Mouse (Mus musculus) megakaryocyte, embryonic 14.5 days (primary cell): Measurements from ENCODE around the gene Snrpf. TPM values are rescaled to one million over a fixed set of nuclear protein-coding genes. Genes with fewer than 3 reads are reported as not detected.

Experiments used
- H3K27me3 ChIP-seq: replicated peaks from 2 replicates; pipeline ENCODE3; 2012; ENCODE audit warnings: inconsistent platforms
- H3K36me3 ChIP-seq: replicated peaks from 2 replicates; pipeline ENCODE3; 2012; ENCODE audit warnings: low read length, inconsistent platforms, mixed read lengths
- H3K4me1 ChIP-seq: 2 replicates; pipeline ENCODE4 v1.6.1; 2012; ENCODE audit warnings: inconsistent platforms
- H3K4me3 ChIP-seq: replicated peaks from 2 replicates; pipeline ENCODE3; 2012; ENCODE audit warnings: moderate library complexity, mild to moderate bottlenecking, inconsistent platforms
- H3K9me3 ChIP-seq: 2 replicates; pipeline ENCODE4 v1.6.1; 2012; ENCODE audit warnings: inconsistent platforms
- FLI1 ChIP-seq: IDR thresholded peaks from 2 replicates; pipeline ENCODE4 v1.6.1; 2012; ENCODE audit warnings: low read length, inconsistent platforms, mixed read lengths
- GATA1 ChIP-seq: IDR thresholded peaks from 3 replicates; pipeline ENCODE4 v1.6.1; 2012; ENCODE audit warnings: mixed read lengths, low read length, inconsistent platforms, borderline replicate concordance
- polyA plus RNA-seq: library from polyadenylated mRNA; stranded (reverse); fragments of >175 nt; gene quantifications from 2 replicates; pipeline ENCODE4 v1.2.3, GENCODE M21; 2012; ENCODE audit warnings: low replicate concordance; ENCODE audit not compliant: insufficient read depth

Snrpf gene
- 12.8 and 75.4 TPM in 2 replicates for polyA plus RNA-seq

- no peaks in the 10 kb centered on the region for H3K27me3 ChIP-seq
- no peaks in the 10 kb centered on the region for H3K9me3 ChIP-seq
- no peak for TF ChIP-seq FLI1
- TF ChIP-seq GATA1: no peak
- H3K4me1 ChIP-seq: peaks cover 23% of the 10 kb centered on the region
- H3K36me3 ChIP-seq: peaks cover 33% of the 10 kb centered on the region
- peak within 1 kb of the TSS; percentile 94 for H3K4me3 ChIP-seq
Observed at GRCm38 (mm10) chr10:93589281-93589848, at the start of gene Snrpf. TSS of gene Snrpf (minus strand) at chr10:93589706.

- TF ChIP-seq GATA1 (no peak), FLI1 (no peak)
- Histone ChIP-seq H3K4me1 (peaks cover 9% of the 10 kb centered on the region), H3K36me3 (no peaks in the 10 kb centered on the region), H3K4me3 (no peak overlapping the region), H3K27me3 (peaks cover 52% of the 10 kb centered on the region), H3K9me3 (peaks cover under 1% of the 10 kb centered on the region; the same call in 1 of the 2 replicates)
Observed at GRCm38 (mm10) chr10:93635941-93636340, 46.4 kb upstream of the Snrpf start.

GRCm38 (mm10) chr10:93633971-93634370 lies 44.5 kb upstream of the Snrpf start:
- no peak for TF ChIP-seq FLI1
- TF ChIP-seq GATA1: no peak
- no peaks in the 10 kb centered on the region for H3K4me1 ChIP-seq
- peaks cover 9% of the 10 kb centered on the region for H3K9me3 ChIP-seq

GRCm38 (mm10) chr10:93633563-93633962 lies 44.1 kb upstream of the Snrpf start:
- TF ChIP-seq GATA1 (no peak), FLI1 (no peak)

More at GRCm38 (mm10) chr10:93633971-93634370, 44.5 kb upstream of the Snrpf start:
- no peak overlapping the region for H3K4me3 ChIP-seq
- peaks cover 36% of the 10 kb centered on the region for H3K27me3 ChIP-seq
- H3K36me3 ChIP-seq: no peaks in the 10 kb centered on the region

GRCm38 (mm10) chr10:93632086-93632485 lies 42.6 kb upstream of the Snrpf start:
- TF ChIP-seq GATA1 (no peak), FLI1 (no peak)
- Histone ChIP-seq H3K4me3 (no peak overlapping the region), H3K36me3 (no peaks in the 10 kb centered on the region), H3K4me1 (no peaks in the 10 kb centered on the region), H3K27me3 (peaks cover 26% of the 10 kb centered on the region), H3K9me3 (peaks cover 9% of the 10 kb centered on the region)

More at GRCm38 (mm10) chr10:93633563-93633962, 44.1 kb upstream of the Snrpf start:
- H3K4me3 ChIP-seq: no peak overlapping the region
- H3K4me1 ChIP-seq: no peaks in the 10 kb centered on the region
- no peaks in the 10 kb centered on the region for H3K36me3 ChIP-seq
- H3K27me3 ChIP-seq: peaks cover 33% of the 10 kb centered on the region
- peaks cover 9% of the 10 kb centered on the region for H3K9me3 ChIP-seq

- H3K9me3 ChIP-seq: peaks cover 9% of the 10 kb centered on the region
- H3K36me3 ChIP-seq: no peaks in the 10 kb centered on the region
- no peaks in the 10 kb centered on the region for H3K4me1 ChIP-seq
- TF ChIP-seq FLI1 (no peak), GATA1 (no peak)
- peaks cover 15% of the 10 kb centered on the region for H3K27me3 ChIP-seq
- H3K4me3 ChIP-seq: no peak overlapping the region
Observed at GRCm38 (mm10) chr10:93630310-93630709, 40.8 kb upstream of the Snrpf start.

- no peaks in the 10 kb centered on the region for H3K4me1 ChIP-seq
- peaks cover 9% of the 10 kb centered on the region for H3K27me3 ChIP-seq
- no peaks in the 10 kb centered on the region for H3K9me3 ChIP-seq
- H3K4me3 ChIP-seq: no peak overlapping the region
- no peaks in the 10 kb centered on the region for H3K36me3 ChIP-seq
- TF ChIP-seq GATA1: no peak
- no peak for TF ChIP-seq FLI1
Observed at GRCm38 (mm10) chr10:93624151-93624550, 34.6 kb upstream of the Snrpf start.

- Histone ChIP-seq H3K36me3 (no peaks in the 10 kb centered on the region), H3K4me3 (no peak overlapping the region), H3K9me3 (no peaks in the 10 kb centered on the region), H3K27me3 (peaks cover 9% of the 10 kb centered on the region), H3K4me1 (no peaks in the 10 kb centered on the region)
- no peak for TF ChIP-seq GATA1
- no peak for TF ChIP-seq FLI1
Observed at GRCm38 (mm10) chr10:93623725-93624124, 34.2 kb upstream of the Snrpf start.

- TF ChIP-seq FLI1 (no peak), GATA1 (no peak)
- Histone ChIP-seq H3K36me3 (no peaks in the 10 kb centered on the region), H3K9me3 (peaks cover 16% of the 10 kb centered on the region), H3K4me1 (no peaks in the 10 kb centered on the region), H3K27me3 (peaks cover 9% of the 10 kb centered on the region), H3K4me3 (no peak overlapping the region)
Observed at GRCm38 (mm10) chr10:93620438-93621179, 31.1 kb upstream of the Snrpf start.

- Histone ChIP-seq H3K9me3 (peaks cover 23% of the 10 kb centered on the region), H3K4me1 (no peaks in the 10 kb centered on the region)
- no peak for TF ChIP-seq GATA1
- no peak for TF ChIP-seq FLI1
Observed at GRCm38 (mm10) chr10:93614850-93615249, 25.3 kb upstream of the Snrpf start.

More at GRCm38 (mm10) chr10:93614850-93615249, 25.3 kb upstream of the Snrpf start:
- Histone ChIP-seq H3K4me3 (no peak overlapping the region), H3K36me3 (no peaks in the 10 kb centered on the region), H3K27me3 (no peaks in the 10 kb centered on the region)
